Mouse (Mus musculus): Measurements from ENCODE around the gene Frmd4a.

- no peak for TF ChIP-seq CTCF (conservative IDR thresholded peaks at IDR 0.05; ENCODE audit: low read length)
- no peak for TF ChIP-seq NANOG (IDR thresholded peaks at IDR 0.05; ENCODE audit: borderline replicate concordance, low read length)
- no peak for TF ChIP-seq POU5F1 (IDR thresholded peaks at IDR 0.05; ENCODE audit: borderline replicate concordance, low read length)
Measured at GRCm38 (mm10) chr2:4409810-4410433, 392.4 kb downstream of the Frmd4a start.
